Mouse (Mus musculus) lung, postnatal 0 days (tissue): ENCODE results near the gene Hoxb2.

Source experiments
- CTCF ChIP-seq: IDR thresholded peaks from 2 replicates; pipeline ENCODE4 v1.5.1; 2016; ENCODE audit warnings: antibody characterized with exemption, mild to moderate bottlenecking
- EP300 ChIP-seq: IDR thresholded peaks from 2 replicates; pipeline ENCODE4 v1.6.1; 2016; ENCODE audit warnings: antibody characterized with exemption, mild to moderate bottlenecking, control low read depth

DNA sequence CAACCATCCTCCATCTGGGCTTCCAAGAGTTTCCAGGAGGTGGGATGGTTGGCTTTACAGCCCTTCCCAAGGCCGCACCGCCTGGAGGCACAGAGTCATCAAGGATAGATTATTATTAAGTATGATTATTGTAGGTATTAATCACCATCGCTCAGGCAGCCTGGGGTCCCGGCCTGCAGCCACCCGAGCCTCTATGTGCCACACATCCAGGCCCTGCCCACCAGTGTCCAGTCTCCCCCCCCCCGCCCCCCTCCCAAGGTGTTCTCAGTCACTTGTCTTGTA is 5.5 kb upstream of the Hoxb2 start:
- TF ChIP-seq CTCF: no peak
- TF ChIP-seq EP300: no peak
